In the genomic region with DNA sequence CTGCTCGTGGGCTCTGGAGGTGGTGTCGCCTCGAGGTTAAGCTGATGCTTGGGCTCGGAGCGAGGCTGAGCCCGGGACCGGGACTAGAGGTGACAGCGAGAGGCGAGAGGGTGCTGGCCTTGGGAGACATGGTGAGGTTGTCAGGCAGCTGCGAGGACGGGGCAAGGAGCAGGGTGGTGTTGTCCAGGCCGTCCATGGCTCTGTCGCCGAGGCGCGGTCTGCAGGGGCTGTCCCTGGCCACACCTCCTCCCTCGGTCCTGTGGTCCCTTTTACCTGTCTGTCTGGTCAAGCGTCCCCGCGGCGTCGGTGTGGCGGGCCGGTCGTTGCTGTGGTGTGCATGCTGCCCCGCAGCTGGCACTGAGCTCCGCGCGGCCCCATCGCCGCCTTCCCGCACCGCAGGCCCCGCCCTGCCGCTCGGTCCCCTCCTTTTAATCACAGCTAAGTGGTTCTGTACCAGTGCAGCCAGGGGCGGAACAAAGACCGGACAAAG, we compare ENCODE assay signal across 8 mouse cellular contexts. TPM values are rescaled to one million over a fixed set of nuclear protein-coding genes. Genes with fewer than 3 reads are reported as not detected.
DNase-seq lines count a peak whose midpoint lies in the region; ATAC-seq and TF ChIP-seq lines count a peak whose summit lies in the region.

A gene (minus strand): TSS at position 360 of the 490 bp plus-strand sequence.

- peak within 1 kb of the TSS; percentile 49; the same call in 1 of the 2 replicates for H3K9ac ChIP-seq in embryonic facial prominence, embryonic 13.5 days
- no peak within 1 kb of the TSS for H3K9ac ChIP-seq in intestine, postnatal 0 days (ENCODE audit: low read depth, low read length)
- peak within 1 kb of the TSS; percentile 62 for H3K9ac ChIP-seq in neural tube, embryonic 13.5 days

- H3K9me3 ChIP-seq in embryonic facial prominence, embryonic 13.5 days, result no peaks in the 10 kb centered on the region
- H3K9me3 ChIP-seq in intestine, postnatal 0 days (ENCODE audit: control insufficient read depth), result no peaks in the 10 kb centered on the region
- no peaks in the 10 kb centered on the region for H3K9me3 ChIP-seq in neural tube, embryonic 13.5 days

- peak; percentile 5 for DNase-seq in left cerebral cortex, postnatal 4 days
- no peak for DNase-seq in left cerebral cortex, adult 8-10 months (ENCODE audit: low spot score in 2 of 2)
- DNase-seq in gastrocnemius, adult 18-20 months (ENCODE audit: low spot score), result no peak
- no peak for DNase-seq in cerebellum, adult 8-10 months
- no peak for DNase-seq in cerebellum, adult 11-12 months

- intact Hi-C loops in left cerebral cortex, postnatal 4 days (cut with DNase I), result no loop called here

- peak within 1 kb of the TSS; percentile 42 for H3K4me3 ChIP-seq in embryonic facial prominence, embryonic 13.5 days
- peak within 1 kb of the TSS; percentile 35 for H3K4me3 ChIP-seq in intestine, postnatal 0 days (ENCODE audit: low read depth, low read length)
- peak within 1 kb of the TSS; percentile 41 for H3K4me3 ChIP-seq in neural tube, embryonic 13.5 days

- H3K27ac ChIP-seq in embryonic facial prominence, embryonic 13.5 days, result no peak within 1 kb of the TSS
- no peak within 1 kb of the TSS for H3K27ac ChIP-seq in intestine, postnatal 0 days (ENCODE audit: low read depth, low read length)
- no peak within 1 kb of the TSS for H3K27ac ChIP-seq in neural tube, embryonic 13.5 days (replicated peaks)

- H3K36me3 ChIP-seq in embryonic facial prominence, embryonic 13.5 days, result no peaks in the 10 kb centered on the region
- no peaks in the 10 kb centered on the region for H3K36me3 ChIP-seq in intestine, postnatal 0 days (ENCODE audit: control insufficient read depth, insufficient read depth)
- H3K36me3 ChIP-seq in neural tube, embryonic 13.5 days, result no peaks in the 10 kb centered on the region

- peaks cover 6% of the 10 kb centered on the region for H3K4me1 ChIP-seq in embryonic facial prominence, embryonic 13.5 days
- no peaks in the 10 kb centered on the region for H3K4me1 ChIP-seq in intestine, postnatal 0 days (replicated peaks; ENCODE audit: control insufficient read depth, insufficient read depth, low read length)
- H3K4me1 ChIP-seq in neural tube, embryonic 13.5 days (replicated peaks), result peaks cover 6% of the 10 kb centered on the region; the same call in 1 of the 2 replicates

- TF ChIP-seq CTCF in intestine, postnatal 0 days (IDR thresholded peaks at IDR 0.05; ENCODE audit: low read depth), result no peak

- ATAC-seq in embryonic facial prominence, embryonic 13.5 days (ENCODE audit: insufficient number of reproducible peaks, insufficient read depth, low FRiP score, low TSS enrichment, low read depth), result peak; percentile 37; the same call in 1 of the 2 replicates
- ATAC-seq in intestine, postnatal 0 days, result 0 out of 2 replicates have a peak, but pooled peaks have one; percentile 43
- peak; percentile 91 for ATAC-seq in neural tube, embryonic 13.5 days (ENCODE audit: low read depth)

- WGBS in embryonic facial prominence, embryonic 13.5 days, result 1% methylated on average over 38 of the region's 38 CpGs
- WGBS in intestine, postnatal 0 days, result 2% methylated on average over 37 of the region's 38 CpGs
- WGBS in neural tube, embryonic 13.5 days, result 2% methylated on average over 38 of the region's 38 CpGs

- H3K4me2 ChIP-seq in embryonic facial prominence, embryonic 13.5 days, result peak within 1 kb of the TSS; percentile 70
- H3K4me2 ChIP-seq in intestine, postnatal 0 days (replicated peaks; ENCODE audit: low read depth), result peak within 1 kb of the TSS; percentile 72
- peak within 1 kb of the TSS; percentile 63 for H3K4me2 ChIP-seq in neural tube, embryonic 13.5 days

- H3K27me3 ChIP-seq in embryonic facial prominence, embryonic 13.5 days, result peaks cover 33% of the 10 kb centered on the region
- peaks cover 6% of the 10 kb centered on the region; the same call in 1 of the 2 replicates for H3K27me3 ChIP-seq in intestine, postnatal 0 days (replicated peaks; ENCODE audit: control insufficient read depth, insufficient read depth, low read length)
- peaks cover 20% of the 10 kb centered on the region; the same call in 1 of the 2 replicates for H3K27me3 ChIP-seq in neural tube, embryonic 13.5 days

RNA-seq across cellular contexts. Expression of the gene that starts here (rescaled TPM):
- 1 to 10 TPM; 2.3 to 2.7 TPM for total RNA-seq in left cerebral cortex, postnatal 4 days (2021)
- 1 to 10 TPM in 1 of 4 experiments, under 1 TPM in 2, not detected in 1; 0.57 to 1.0 (median 0.65) TPM for total RNA-seq in left cerebral cortex, adult 8-10 months (2022)
- polyA plus RNA-seq in embryonic facial prominence, embryonic 13.5 days (2015; fragmentation: Nextera tagmentation; extraction: Ambion mirVana), result 0.72 and 0.98 TPM in 2 replicates
- 0.29 and 0.71 TPM in 2 replicates for polyA plus RNA-seq in intestine, postnatal 0 days (2015; fragmentation: Nextera tagmentation; extraction: Ambion mirVana)
- polyA plus RNA-seq in neural tube, embryonic 13.5 days (2015; fragmentation: Nextera tagmentation; extraction: Ambion mirVana), result 10.5 and 10.8 TPM in 2 replicates
- not detected for total RNA-seq in gastrocnemius, adult 18-20 months (2021)

Comparison
In these comparisons a context has a peak if more than half of its experiments do, and no peak if none do; other contexts are left out.
1. Peak in ATAC-seq, H3K4me3 ChIP-seq, H3K9ac ChIP-seq and H3K4me2 ChIP-seq in embryonic facial prominence, embryonic 13.5 days; RNA of the gene not detected or under 1 TPM.
2. Peak in ATAC-seq, H3K4me3 ChIP-seq and H3K4me2 ChIP-seq in intestine, postnatal 0 days; RNA of the gene not detected or under 1 TPM.
3. ATAC-seq: peak in every context shown above with its lines; median percentile 91 in neural tube, embryonic 13.5 days; 43 in intestine, postnatal 0 days; 37 in embryonic facial prominence, embryonic 13.5 days.